In the genomic region with DNA sequence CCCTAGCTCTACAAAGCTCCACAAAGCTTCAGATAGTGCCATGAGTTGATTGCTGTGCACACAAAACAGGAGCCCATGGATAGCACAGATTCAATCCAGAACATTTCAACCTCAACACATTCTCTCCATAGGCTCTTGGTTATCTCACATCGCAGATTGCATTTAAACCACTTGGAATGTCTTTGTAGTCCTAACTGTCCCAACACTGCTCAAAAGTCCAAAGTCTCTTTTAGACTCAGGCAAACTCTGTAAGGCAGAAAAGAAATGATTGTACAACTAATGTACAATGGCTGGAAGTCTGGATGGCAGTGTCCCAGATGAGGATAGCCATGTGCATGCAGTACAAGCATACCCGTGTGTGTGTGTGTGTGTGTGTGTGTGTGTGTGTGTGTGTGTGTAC, we compare ENCODE assay signal across 27 mouse cellular contexts. TPM values are rescaled to one million over a fixed set of nuclear protein-coding genes. Genes with fewer than 3 reads are reported as not detected.
"Had no signal": no experiment of that assay in that cellular context is flagged by ENCODE, and none has a peak within 500 bp of the region (broad histone marks: within the 10 kb centered on the region; RNA-seq: fewer than 3 reads in every experiment).

No protein-coding gene starts in this region.

- H3K36me3 ChIP-seq: embryonic facial prominence, embryonic 10.5 days; embryonic facial prominence, embryonic 12.5 days; embryonic facial prominence, embryonic 13.5 days; embryonic facial prominence, embryonic 15.5 days; forebrain, embryonic 10.5 days; forebrain, embryonic 12.5 days; forebrain, embryonic 15.5 days had no signal

- H3K27me3 ChIP-seq: embryonic facial prominence, embryonic 12.5 days; embryonic facial prominence, embryonic 13.5 days; embryonic facial prominence, embryonic 15.5 days; forebrain, embryonic 12.5 days; forebrain, embryonic 13.5 days; forebrain, embryonic 15.5 days had no signal

- DNase-seq: cerebellum, adult 2 months; cerebellum, adult 8-10 months; cerebellum, adult 9-10 months; cerebellum, adult 9-11 months; cerebellum, postnatal 10 days; cerebellum, postnatal 14 days; cerebellum, postnatal 25 days; cerebellum, postnatal 36 days; embryo, embryonic 11 days; forebrain, postnatal 0 days; gastrocnemius, adult 2 months; gastrocnemius, postnatal 10 days; gastrocnemius, postnatal 14 days; gastrocnemius, postnatal 25 days; gastrocnemius, postnatal 36 days; heart, adult 18-20 months; heart, adult 2 months had no signal

- H3K4me1 ChIP-seq: embryonic facial prominence, embryonic 10.5 days; embryonic facial prominence, embryonic 12.5 days; embryonic facial prominence, embryonic 15.5 days; forebrain, embryonic 10.5 days had no signal

- H3K4me2 ChIP-seq: embryonic facial prominence, embryonic 12.5 days; embryonic facial prominence, embryonic 13.5 days; embryonic facial prominence, embryonic 15.5 days; forebrain, embryonic 12.5 days; forebrain, embryonic 13.5 days; forebrain, embryonic 15.5 days had no signal

- ATAC-seq: forebrain, embryonic 13.5 days; forebrain, embryonic 14.5 days; forebrain, embryonic 15.5 days; forebrain, postnatal 0 days had no signal

- H3K9me3 ChIP-seq: embryonic facial prominence, embryonic 10.5 days; embryonic facial prominence, embryonic 12.5 days; embryonic facial prominence, embryonic 13.5 days; embryonic facial prominence, embryonic 15.5 days; forebrain, embryonic 10.5 days; forebrain, embryonic 12.5 days; forebrain, embryonic 13.5 days; forebrain, embryonic 15.5 days had no signal

- H3K4me3 ChIP-seq: embryonic facial prominence, embryonic 10.5 days; embryonic facial prominence, embryonic 12.5 days; embryonic facial prominence, embryonic 13.5 days; embryonic facial prominence, embryonic 15.5 days; erythroblast, embryonic 14.5 days; forebrain, embryonic 10.5 days; forebrain, embryonic 12.5 days; forebrain, embryonic 13.5 days; forebrain, embryonic 15.5 days; gastrocnemius, adult 2 months; heart, adult 2 months had no signal

- H3K27ac ChIP-seq: embryonic facial prominence, embryonic 10.5 days; embryonic facial prominence, embryonic 12.5 days; embryonic facial prominence, embryonic 13.5 days; embryonic facial prominence, embryonic 15.5 days; forebrain, embryonic 10.5 days; forebrain, embryonic 12.5 days; forebrain, embryonic 13.5 days; forebrain, embryonic 15.5 days; gastrocnemius, adult 2 months; heart, adult 2 months had no signal

- H3K9ac ChIP-seq: embryonic facial prominence, embryonic 12.5 days; embryonic facial prominence, embryonic 13.5 days; embryonic facial prominence, embryonic 15.5 days; forebrain, embryonic 12.5 days; forebrain, embryonic 13.5 days; forebrain, embryonic 15.5 days; forebrain, postnatal 0 days had no signal

RNA-seq across cellular contexts. Expression of a gene that starts 32.9 kb away (rescaled TPM):
- polyA plus RNA-seq: erythroblast, embryonic 14.5 days had no signal
